Mouse (Mus musculus) common myeloid progenitor, adult 5-6 weeks (primary cell): ENCODE measurements at regions not wholly inside any gene's neighbourhood (a gene's known extent, or its start where the extent isn't known, plus 50 kb on each side); places are given as distances from the start of the nearest gene placed in this dataset.
A peak's percentile ranks its signal among the peaks of the same experiment; 100 is the strongest.

ENCODE experiments used
- ATAC-seq: replicated peaks from 2 replicates; pipeline ENCODE4 v1.8.0; 2016; ENCODE audit warnings: low read depth, mild to moderate bottlenecking, moderate TSS enrichment, inconsistent platforms; ENCODE audit not compliant: poor library complexity, severe bottlenecking

- no peak for ATAC-seq
Measured at GRCm38 (mm10) chr6:31288421-31289233, 109.9 kb upstream of the Mkln1 start.

DNA sequence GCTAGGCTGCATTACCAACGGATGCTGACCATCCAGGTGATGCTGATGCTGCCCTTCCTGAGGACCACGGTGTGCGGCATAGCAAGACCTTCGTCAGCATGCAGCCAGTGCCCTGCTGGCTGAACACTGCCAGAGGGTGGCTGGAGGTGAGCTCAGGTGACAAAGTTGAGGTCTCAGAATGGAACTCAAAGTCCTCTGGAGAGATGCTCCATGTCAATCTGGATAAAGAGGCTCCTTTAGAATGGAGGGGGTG lies 109.4 kb upstream of the Mkln1 start:
- no peak for ATAC-seq

- ATAC-seq: no peak
Measured at GRCm38 (mm10) chr6:31292081-31292480, 106.5 kb upstream of the Mkln1 start.

GRCm38 (mm10) chr6:31293008-31293407 lies 105.5 kb upstream of the Mkln1 start:
- no peak for ATAC-seq

- no peak for ATAC-seq
Measured at GRCm38 (mm10) chr6:31299395-31299794, 99.1 kb upstream of the Mkln1 start.

DNA sequence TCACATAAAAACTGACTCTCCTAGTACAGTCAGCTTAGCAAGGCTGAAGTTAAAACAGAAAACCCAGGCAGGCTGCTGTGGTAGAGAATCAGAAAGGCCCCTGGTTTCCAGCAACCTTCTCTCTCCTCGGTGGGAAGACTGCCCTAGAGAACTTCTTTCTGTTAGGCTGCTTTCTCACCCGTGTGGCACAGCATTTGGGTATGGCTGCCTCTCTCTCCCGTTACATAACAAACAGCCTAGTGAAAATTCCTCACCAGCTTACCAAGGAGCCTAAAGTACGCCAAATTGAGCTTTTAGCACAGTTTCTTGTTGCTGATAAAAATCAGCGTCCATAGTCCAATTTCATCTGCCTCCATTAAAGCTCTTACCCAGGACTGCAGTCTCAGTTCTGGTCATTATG lies 92.8 kb upstream of the Mkln1 start:
- ATAC-seq: no peak

DNA sequence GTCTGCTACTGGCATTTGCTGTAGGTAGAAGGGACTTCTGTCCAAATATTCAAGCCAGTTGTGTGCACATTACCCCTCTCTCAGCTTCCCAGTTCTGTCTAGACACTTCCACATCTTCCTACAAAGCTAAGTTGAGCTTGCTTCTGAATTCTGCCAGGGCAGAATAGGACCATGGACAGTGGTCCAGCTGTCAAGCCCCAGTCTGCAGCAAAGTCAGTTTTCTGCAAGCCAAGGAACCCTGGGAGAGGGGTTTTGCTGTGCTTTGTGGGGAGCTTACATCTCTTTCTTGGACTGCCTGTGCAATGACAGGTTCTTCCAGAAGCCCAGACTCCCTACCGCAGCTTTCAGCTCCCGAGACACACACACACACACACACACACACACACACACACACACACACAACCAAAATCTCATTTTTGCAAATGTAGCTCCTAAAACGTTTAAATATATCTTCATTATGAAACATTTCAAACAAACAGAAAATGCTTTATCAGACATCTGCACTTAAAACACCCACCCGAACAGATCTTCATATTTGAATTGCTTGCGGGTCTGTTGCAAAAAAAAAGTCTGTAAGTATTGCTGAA lies 91.4 kb upstream of the Mkln1 start:
- ATAC-seq: no peak

DNA sequence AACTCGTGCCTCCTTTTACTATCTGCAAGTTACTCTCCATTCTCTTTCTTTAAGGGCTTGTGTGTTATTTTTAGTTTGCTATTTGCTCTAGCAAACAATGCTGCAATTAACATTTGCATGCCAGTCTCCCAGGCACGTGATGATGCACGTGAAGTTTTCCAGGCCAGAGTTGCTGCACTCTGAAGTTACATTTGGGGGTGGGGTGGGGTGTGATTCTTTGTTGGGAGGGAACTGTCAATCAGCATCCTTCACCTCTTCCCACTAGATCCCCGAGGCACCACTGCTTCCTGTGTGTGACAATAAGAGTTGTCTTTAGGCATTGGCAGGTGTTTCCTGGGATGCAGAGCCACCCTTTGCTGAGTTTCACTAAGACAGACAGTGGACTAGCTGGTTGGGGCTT lies 90.6 kb upstream of the Mkln1 start:
- no peak for ATAC-seq

DNA sequence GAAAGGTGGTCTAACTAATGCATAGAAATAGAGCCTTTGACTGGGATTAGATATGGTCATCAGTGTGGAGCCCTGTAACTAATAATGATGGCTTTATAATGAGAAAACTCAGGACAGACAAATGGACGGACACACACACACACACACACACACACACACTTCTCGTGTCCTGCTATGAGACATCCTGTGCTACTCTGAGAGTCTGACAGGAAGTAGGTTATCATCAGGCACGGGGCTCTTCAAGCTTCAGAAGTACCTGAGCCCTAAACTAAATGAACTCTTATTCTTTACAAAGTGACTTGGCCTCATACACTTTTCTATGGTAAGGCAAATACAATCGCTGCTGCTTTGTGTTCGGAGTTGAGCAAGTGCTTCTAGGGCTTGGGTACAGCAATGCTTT lies 87.9 kb upstream of the Mkln1 start:
- ATAC-seq: no peak

DNA sequence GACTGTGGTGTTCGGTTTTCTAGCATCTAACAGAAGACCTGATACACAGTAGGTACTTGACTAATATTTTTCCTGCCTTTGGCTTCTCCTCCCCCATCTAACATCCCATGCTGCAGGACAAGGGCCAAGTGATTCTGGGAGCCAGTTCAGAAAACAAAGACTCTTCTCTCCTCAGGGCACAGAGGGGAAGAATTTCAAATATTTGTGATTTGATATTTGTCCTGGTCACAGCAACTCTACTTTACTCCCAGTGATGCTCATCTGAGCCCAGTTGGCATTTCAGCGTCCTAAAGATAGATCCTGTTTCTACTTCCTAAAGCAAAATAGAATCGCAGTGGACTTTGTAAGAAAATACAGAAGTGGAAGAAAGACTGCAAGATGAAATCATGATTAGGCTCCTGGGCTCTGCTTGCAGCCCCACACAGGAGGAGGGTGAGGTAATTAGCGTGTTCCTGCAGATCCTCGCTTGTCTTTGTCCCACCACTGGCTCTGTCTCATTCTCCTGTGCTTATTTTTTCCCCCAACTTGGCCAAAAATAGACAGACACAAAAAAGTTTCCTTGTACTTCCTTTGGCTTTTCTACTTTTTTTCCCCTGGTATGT lies 84.6 kb upstream of the Mkln1 start:
- 0 out of 2 replicates have a peak, but pooled peaks have one; percentile 36 for ATAC-seq

DNA sequence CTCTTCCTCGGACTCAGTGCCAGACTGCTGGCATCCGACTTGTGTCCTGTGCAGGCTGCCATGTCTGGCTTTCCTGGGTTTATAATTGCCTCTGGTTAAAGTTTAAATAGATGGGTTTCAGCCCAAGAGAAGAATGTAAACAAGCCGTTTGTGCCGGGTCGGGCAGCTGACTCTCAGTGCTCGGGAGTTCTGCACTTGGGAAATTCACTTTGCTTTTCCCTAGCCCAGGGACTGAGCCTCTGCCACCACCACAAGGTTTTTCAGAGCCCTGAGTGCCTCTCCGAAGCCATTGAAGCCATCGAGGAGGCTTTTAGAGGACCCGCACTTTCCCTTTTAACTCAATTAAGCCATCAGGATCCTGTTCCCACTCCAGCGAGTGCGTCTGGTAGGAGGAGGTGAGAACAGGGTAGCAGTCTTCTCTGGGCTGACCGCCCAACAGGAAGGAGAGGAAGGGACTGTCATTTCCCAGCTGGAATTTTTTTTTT lies 80.8 kb upstream of the Mkln1 start:
- ATAC-seq: no peak

GRCm38 (mm10) chr6:31318506-31318905 lies 80.0 kb upstream of the Mkln1 start:
- peak; percentile 89 for ATAC-seq

GRCm38 (mm10) chr6:31319431-31319830 lies 79.1 kb upstream of the Mkln1 start:
- ATAC-seq: no peak

DNA sequence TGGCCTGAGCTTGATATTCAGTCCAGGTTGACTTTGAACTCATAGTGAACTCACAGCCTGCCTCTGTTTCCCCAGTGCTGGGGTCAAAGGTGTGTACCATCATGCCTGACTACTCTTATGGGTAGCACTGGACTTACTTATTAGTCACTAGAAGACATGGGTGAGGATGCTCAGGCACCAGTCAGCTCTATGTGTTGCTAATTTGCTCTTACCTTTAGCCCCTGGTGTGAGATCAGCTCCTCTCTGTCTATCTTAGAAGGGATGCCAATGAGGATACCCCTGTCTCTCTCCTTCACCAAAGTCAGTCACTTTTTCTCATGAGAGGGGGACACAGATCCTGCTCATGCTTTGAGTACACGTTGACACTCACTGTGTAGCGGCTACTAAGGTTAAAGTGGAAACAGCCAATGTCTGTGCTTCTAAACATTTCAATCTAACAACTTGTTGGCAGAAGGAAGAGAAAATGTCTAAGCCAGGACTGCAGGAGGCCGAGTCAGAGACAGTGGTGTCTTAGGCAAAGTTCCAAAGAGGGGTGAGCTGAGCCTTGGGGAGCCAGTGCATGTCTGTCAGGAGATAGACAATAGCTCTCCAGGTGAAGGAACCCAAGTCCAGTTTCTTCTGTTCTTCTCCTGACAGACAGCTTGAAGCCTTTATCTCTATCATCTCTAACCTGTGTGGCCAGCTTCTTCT lies 78.2 kb upstream of the Mkln1 start:
- ATAC-seq: no peak

GRCm38 (mm10) chr6:31321066-31321846 lies 77.3 kb upstream of the Mkln1 start:
- no peak for ATAC-seq

DNA sequence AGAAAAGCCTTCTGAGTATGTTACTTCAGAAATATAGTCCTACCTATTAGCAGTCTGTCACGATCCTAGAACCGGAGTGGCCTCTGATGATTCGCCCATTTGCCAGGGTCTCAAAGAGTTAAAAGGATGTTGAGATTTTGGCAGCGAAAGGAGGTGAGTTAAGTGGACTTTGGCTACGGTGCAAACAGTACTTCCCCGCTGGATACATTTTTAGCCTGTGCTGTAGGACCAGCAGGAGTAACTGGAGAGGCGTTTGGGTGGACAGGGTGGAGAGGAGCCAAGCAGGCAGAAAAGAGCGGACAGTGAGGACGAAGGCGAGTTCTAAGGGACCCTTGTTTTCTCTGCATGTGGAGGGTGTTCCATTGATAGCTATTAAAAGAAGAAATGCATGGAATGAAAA lies 76.6 kb upstream of the Mkln1 start:
- ATAC-seq: no peak

- ATAC-seq: no peak
Measured at GRCm38 (mm10) chr6:31323228-31324190, 75.0 kb upstream of the Mkln1 start.

- ATAC-seq: 0 out of 2 replicates have a peak, but pooled peaks have one; percentile 29
Measured at GRCm38 (mm10) chr6:31324717-31325116, 73.8 kb upstream of the Mkln1 start.

DNA sequence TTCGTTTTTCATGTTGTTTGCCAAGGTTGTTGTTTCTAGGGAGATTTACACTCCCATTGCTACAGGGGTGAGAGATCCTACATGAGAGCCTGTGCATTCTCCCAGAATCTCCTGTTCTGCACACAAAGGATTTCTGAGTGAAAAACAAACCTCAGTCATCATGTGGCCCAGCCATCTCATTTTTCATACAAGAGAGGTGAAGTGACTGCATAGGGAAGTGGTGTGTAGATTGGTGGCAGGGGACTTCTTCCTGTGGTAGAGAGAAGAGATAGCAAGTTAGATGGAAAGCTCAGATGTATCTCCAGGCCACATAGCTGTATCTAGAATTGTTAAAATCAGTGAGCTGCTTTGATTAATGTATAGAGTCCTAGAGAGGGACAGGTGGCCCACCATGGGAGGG lies 72.9 kb upstream of the Mkln1 start:
- ATAC-seq: no peak
